In the genomic region with DNA sequence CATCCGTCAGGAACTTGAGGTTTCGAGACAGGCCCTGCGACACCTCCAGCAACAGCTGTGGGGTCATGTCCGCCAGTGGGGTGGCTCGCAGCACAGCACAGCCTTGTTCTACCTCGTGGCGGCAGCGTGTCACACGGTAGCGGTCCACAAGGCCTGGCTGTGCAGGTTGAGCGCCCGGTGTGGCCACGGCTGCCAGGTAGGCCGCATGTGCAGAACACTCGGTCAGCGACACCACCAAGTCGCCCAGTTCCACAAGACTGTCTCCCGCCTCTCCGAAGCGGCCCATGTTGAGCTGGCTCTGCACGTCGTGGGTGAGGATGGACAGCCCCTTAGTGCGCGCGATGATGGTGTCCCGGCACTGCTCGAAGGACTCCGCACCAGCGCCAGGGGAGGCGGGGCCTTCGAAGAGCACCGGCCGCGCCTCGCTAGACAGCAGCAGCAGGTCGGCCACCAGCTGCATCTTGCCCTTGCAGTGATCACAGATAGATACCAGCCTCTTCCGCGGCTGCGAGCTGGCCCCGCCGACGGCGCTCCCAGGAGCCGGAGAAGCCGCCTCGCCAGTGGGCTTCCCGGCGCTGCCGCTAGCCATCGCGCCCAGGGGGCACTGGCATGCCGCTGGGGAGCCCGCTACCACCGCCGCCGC, we compare ENCODE assay signal across 8 mouse cellular contexts. TPM values are rescaled to one million over a fixed set of nuclear protein-coding genes. Genes with fewer than 3 reads are reported as not detected.
DNase-seq lines count a peak whose midpoint lies in the region; ATAC-seq lines count a peak whose summit lies in the region.

No protein-coding gene starts in this region.

- H3K4me1 ChIP-seq in limb, embryonic 12.5 days (replicated peaks), result peaks cover 66% of the 10 kb centered on the region
- peaks cover 34% of the 10 kb centered on the region for H3K4me1 ChIP-seq in midbrain, embryonic 11.5 days (ENCODE audit: control insufficient read depth, insufficient read depth, low read length)
- peaks cover 49% of the 10 kb centered on the region for H3K4me1 ChIP-seq in stomach, embryonic 14.5 days (ENCODE audit: control insufficient read depth, insufficient read depth, low read length)

- ATAC-seq in limb, embryonic 12.5 days (ENCODE audit: insufficient number of reproducible peaks, insufficient read depth, low FRiP score, low TSS enrichment, low read depth), result 0 out of 2 replicates have a peak, but pooled peaks have one; percentile 12
- ATAC-seq in midbrain, embryonic 11.5 days (ENCODE audit: low FRiP score), result peak; percentile 10
- no peak for ATAC-seq in stomach, embryonic 14.5 days (ENCODE audit: insufficient number of reproducible peaks, insufficient read depth, low FRiP score, low read depth)

- peaks cover 6% of the 10 kb centered on the region; the same call in 1 of the 2 replicates for H3K36me3 ChIP-seq in limb, embryonic 12.5 days
- H3K36me3 ChIP-seq in midbrain, embryonic 11.5 days (ENCODE audit: control insufficient read depth, insufficient read depth, low read length), result peaks cover 4% of the 10 kb centered on the region
- peaks cover 11% of the 10 kb centered on the region for H3K36me3 ChIP-seq in stomach, embryonic 14.5 days (ENCODE audit: control insufficient read depth, insufficient read depth, low read length)

- DNase-seq in urinary bladder, adult 18-20 months (ENCODE audit: low spot score in 2 of 2), result peak; percentile 35 to 41
- DNase-seq in urinary bladder, postnatal 10 days (ENCODE audit: low spot score), result no peak
- DNase-seq in cerebellum, postnatal 36 days, result peak; percentile 45 to 46
- peak; percentile 30 to 53 for DNase-seq in gastrocnemius, adult 8-10 months (ENCODE audit: low spot score in 2 of 2)
- peak; percentile 60 for DNase-seq in induced T-regulatory cell, adult 2 months (ENCODE audit: low read depth)
- peak; percentile 93 for DNase-seq in midbrain, embryonic 11.5 days (ENCODE audit: low spot score, missing footprints)

- H3K9ac ChIP-seq in limb, embryonic 12.5 days (replicated peaks), result peak overlapping the region; percentile 89
- H3K9ac ChIP-seq in midbrain, embryonic 11.5 days (ENCODE audit: low read length), result peak overlapping the region; percentile 87
- peak overlapping the region; percentile 86 for H3K9ac ChIP-seq in stomach, embryonic 14.5 days (replicated peaks; ENCODE audit: low read depth, low read length)

- no peaks in the 10 kb centered on the region for H3K27me3 ChIP-seq in limb, embryonic 12.5 days
- no peaks in the 10 kb centered on the region for H3K27me3 ChIP-seq in midbrain, embryonic 11.5 days (ENCODE audit: control insufficient read depth, insufficient read depth, low read length)
- H3K27me3 ChIP-seq in stomach, embryonic 14.5 days (ENCODE audit: control insufficient read depth, insufficient read depth, low read length), result no peaks in the 10 kb centered on the region

- peak overlapping the region; percentile 97 for H3K4me2 ChIP-seq in limb, embryonic 12.5 days
- H3K4me2 ChIP-seq in midbrain, embryonic 11.5 days, result peak overlapping the region; percentile 96
- peak overlapping the region; percentile 88 for H3K4me2 ChIP-seq in stomach, embryonic 14.5 days (replicated peaks; ENCODE audit: low read depth, low read length)

- 17% methylated on average over 56 of the region's 56 CpGs for whole genome bisulfite sequencing in limb, embryonic 12.5 days
- 25% methylated on average over 52 of the region's 56 CpGs for WGBS in midbrain, embryonic 11.5 days
- 20% methylated on average over 49 of the region's 56 CpGs for WGBS in stomach, embryonic 14.5 days

- H3K27ac ChIP-seq in limb, embryonic 12.5 days, result peak overlapping the region; percentile 97
- peak overlapping the region; percentile 94 for H3K27ac ChIP-seq in midbrain, embryonic 11.5 days (ENCODE audit: low read depth, low read length)
- peak overlapping the region; percentile 99 for H3K27ac ChIP-seq in stomach, embryonic 14.5 days (ENCODE audit: low read length)

- H3K4me3 ChIP-seq in limb, embryonic 12.5 days (replicated peaks), result peak overlapping the region; percentile 85
- peak overlapping the region; percentile 70 for H3K4me3 ChIP-seq in midbrain, embryonic 11.5 days (ENCODE audit: low read depth, low read length)
- peak overlapping the region; percentile 87 for H3K4me3 ChIP-seq in stomach, embryonic 14.5 days (ENCODE audit: low read depth, low read length)

- 0 out of 2 replicates have a peak, but pooled peaks cover 5% of the 10 kb centered on the region for H3K9me3 ChIP-seq in limb, embryonic 12.5 days
- H3K9me3 ChIP-seq in midbrain, embryonic 11.5 days (ENCODE audit: control insufficient read depth, low read length), result no peaks in the 10 kb centered on the region
- H3K9me3 ChIP-seq in stomach, embryonic 14.5 days (ENCODE audit: control insufficient read depth, low read depth, low read length), result no peaks in the 10 kb centered on the region

RNA-seq across cellular contexts. Expression of a gene that starts 1.4 kb away (rescaled TPM):
- total RNA-seq in gastrocnemius, adult 8-10 months (2022), result 1 to 10 TPM; 1.3 to 1.7 (median 1.6) TPM
- polyA plus RNA-seq in limb, embryonic 12.5 days (2016; fragmentation: Nextera tagmentation; extraction: Ambion mirVana), result 23.0 and 24.3 TPM in 2 replicates
- polyA plus RNA-seq in midbrain, embryonic 11.5 days (2014; fragmentation: Nextera tagmentation; extraction: Ambion mirVana), result 13.1 and 16.8 TPM in 2 replicates
- 9.7 and 11.5 TPM in 2 replicates for polyA plus RNA-seq in stomach, embryonic 14.5 days (2014; fragmentation: Nextera tagmentation; extraction: Ambion mirVana)

RNA-seq across cellular contexts. Expression of a gene that starts 1.5 kb away (rescaled TPM):
- 10 to 100 TPM; 19.6 to 25.1 (median 21.2) TPM for total RNA-seq in gastrocnemius, adult 8-10 months (2022)
- 97.0 and 105 TPM in 2 replicates for polyA plus RNA-seq in limb, embryonic 12.5 days (2016; fragmentation: Nextera tagmentation; extraction: Ambion mirVana)
- polyA plus RNA-seq in midbrain, embryonic 11.5 days (2014; fragmentation: Nextera tagmentation; extraction: Ambion mirVana), result 80.3 and 84.4 TPM in 2 replicates
- polyA plus RNA-seq in stomach, embryonic 14.5 days (2014; fragmentation: Nextera tagmentation; extraction: Ambion mirVana), result 93.7 and 94.3 TPM in 2 replicates
